Mouse (Mus musculus) midbrain, embryonic 12.5 days (tissue): ENCODE measurements around the gene Stat3. TPM values are rescaled to one million over a fixed set of nuclear protein-coding genes. Genes with fewer than 3 reads are reported as not detected.

ENCODE experiments used
- polyA plus RNA-seq: library from polyadenylated mRNA; unstranded; fragments of >200 nt; fragmentation: Nextera tagmentation; extraction: Ambion mirVana; gene quantifications from 2 replicates; pipeline ENCODE4 v1.2.1, GENCODE M21; 2016

Stat3 gene
- polyA plus RNA-seq, 1 experiment from 2014 or later: 35.0 TPM

Other genes starting within 250 kb of the Stat3 start
- gene Zfp385c, start 247.1 kb downstream of the Stat3 start, polyA plus RNA-seq: 0.34 and 0.97 TPM in 2 replicates
- 1.9 and 2.3 TPM in 2 replicates for gene Dhx58, start 235.3 kb downstream of the Stat3 start, polyA plus RNA-seq
- gene Kat2a, start 227.1 kb downstream of the Stat3 start, polyA plus RNA-seq: 59.8 and 65.7 TPM in 2 replicates
- gene Hspb9, start 225.7 kb downstream of the Stat3 start, polyA plus RNA-seq: 0.26 TPM in 1 of 2 replicates, not detected in the other
- gene Rab5c, start 201.3 kb downstream of the Stat3 start, polyA plus RNA-seq: 17.1 and 23.4 TPM in 2 replicates
- gene Kcnh4, start 179.6 kb downstream of the Stat3 start, polyA plus RNA-seq: 6.1 and 6.9 TPM in 2 replicates
- not detected in 2 replicates for gene Hcrt, start 176.6 kb downstream of the Stat3 start, polyA plus RNA-seq
- gene Ghdc, start 168.6 kb downstream of the Stat3 start, polyA plus RNA-seq: 3.7 and 5.1 TPM in 2 replicates
- gene Stat5b, start 88.8 kb downstream of the Stat3 start, polyA plus RNA-seq: 18.8 and 19.4 TPM in 2 replicates
- 1.5 and 1.8 TPM in 2 replicates for gene Stat5a, start 80.2 kb downstream of the Stat3 start, polyA plus RNA-seq
- gene Cavin1, start 31.3 kb upstream of the Stat3 start, polyA plus RNA-seq: 41.8 and 51.0 TPM in 2 replicates
- gene Atp6v0a1, start 69.9 kb upstream of the Stat3 start, polyA plus RNA-seq: 65.6 and 67.5 TPM in 2 replicates
- 10.9 and 11.1 TPM in 2 replicates for gene Naglu, start 130.5 kb upstream of the Stat3 start, polyA plus RNA-seq
- gene Hsd17b1, start 138.9 kb upstream of the Stat3 start, polyA plus RNA-seq: 0.22 and 0.31 TPM in 2 replicates
- 51.7 and 53.9 TPM in 2 replicates for gene Coasy, start 143.0 kb upstream of the Stat3 start, polyA plus RNA-seq
- gene Mlx, start 147.7 kb upstream of the Stat3 start, polyA plus RNA-seq: 49.2 and 60.5 TPM in 2 replicates
- 41.7 and 42.4 TPM in 2 replicates for gene Psmc3ip, start 155.9 kb upstream of the Stat3 start, polyA plus RNA-seq
- gene Retreg3, start 180.4 kb upstream of the Stat3 start, polyA plus RNA-seq: 21.8 and 23.1 TPM in 2 replicates
- gene Tubg1, start 180.4 kb upstream of the Stat3 start, polyA plus RNA-seq: 96.3 and 97.4 TPM in 2 replicates
- 9.0 and 10.3 TPM in 2 replicates for gene Tubg2, start 216.4 kb upstream of the Stat3 start, polyA plus RNA-seq
- 0.74 and 0.94 TPM in 2 replicates for gene Cntnap1, start 231.0 kb upstream of the Stat3 start, polyA plus RNA-seq
- gene Plekhh3, start 231.8 kb upstream of the Stat3 start, polyA plus RNA-seq: 12.3 and 12.6 TPM in 2 replicates
- 0.10 and 0.17 TPM in 2 replicates for gene Ccr10, start 235.9 kb upstream of the Stat3 start, polyA plus RNA-seq